Mouse (Mus musculus) heart, adult 2 months (tissue): ENCODE results near the gene Gm49320.
A peak's percentile ranks its signal among the peaks of the same experiment; 100 is the strongest.

Experiments used
- CTCF ChIP-seq: fragments of 200-600 bp; IDR thresholded peaks from 2 replicates; pipeline ENCODE4 v1.8.1; 2022; ENCODE audit warnings: antibody characterized with exemption, mild to moderate bottlenecking, moderate library complexity
- EP300 ChIP-seq: fragments of 200-500 bp; IDR thresholded peaks from 2 replicates; pipeline ENCODE4 v1.6.1; 2011; ENCODE audit warnings: low read depth, low read length, control low read depth; ENCODE audit not compliant: insufficient read depth
- POLR2A ChIP-seq: fragments of 200-500 bp; IDR thresholded peaks from 2 replicates; pipeline ENCODE4 v1.6.1; 2011; ENCODE audit warnings: mild to moderate bottlenecking, low read depth, low read length, control low read depth; ENCODE audit not compliant: insufficient read depth

- TF ChIP-seq CTCF (no peak), EP300 (peak; percentile 82), POLR2A (peak; percentile 86)
Measured at GRCm38 (mm10) chr8:4275275-4276110, 36.8 kb downstream of the Gm49320 start, which contains the start of gene Timm44.
